Mouse (Mus musculus): ENCODE results near the gene Zp3. TPM values are rescaled to one million over a fixed set of nuclear protein-coding genes. Genes with fewer than 3 reads are reported as not detected.

Zp3 gene
- polyA plus RNA-seq, 2 experiments = not detected

DNA sequence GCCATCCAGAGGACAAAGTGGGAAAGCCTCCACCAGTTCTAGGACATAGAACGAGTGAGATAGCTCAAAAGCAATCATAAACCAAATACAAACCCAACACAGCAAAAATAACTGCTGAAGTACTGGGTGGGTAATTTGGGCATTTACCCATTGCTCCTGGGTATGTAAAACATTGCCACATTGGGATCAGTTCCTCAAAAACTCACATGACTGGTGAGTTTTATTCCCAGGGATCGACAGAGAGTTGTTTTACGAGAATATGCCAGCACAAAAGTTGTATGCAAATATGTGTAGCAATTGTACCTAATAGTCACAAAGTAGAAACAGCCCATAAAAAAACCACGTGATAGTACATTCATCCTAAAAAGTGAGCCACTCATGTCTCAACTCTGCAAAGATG, 55.0 kb downstream of the Zp3 start:
- no peak overlapping the region for H3K27ac ChIP-seq
- H3K4me1 ChIP-seq (replicated peaks; ENCODE audit: control insufficient read depth in 2 of 2, insufficient read depth in 2 of 2, low read length in 1 of 2) = peaks cover 0 to 5% of the 10 kb centered on the region in 2 experiments; a peak in 2 of 4 replicates
- ATAC-seq (ENCODE audit: insufficient read depth) (no peak), DNase-seq (ENCODE audit: low read depth in 3 of 3, low spot score in 3 of 3) (no peak)
- no peaks in the 10 kb centered on the region for H3K27me3 ChIP-seq (ENCODE audit: control insufficient read depth, insufficient read depth, low read length)
- H3K9ac ChIP-seq (replicated peaks) = no peak overlapping the region
- H3K36me3 ChIP-seq (replicated peaks; ENCODE audit: control insufficient read depth, insufficient read depth, low read depth) = no peaks in the 10 kb centered on the region
- H3K9me3 ChIP-seq (ENCODE audit: control insufficient read depth, low read length) = no peaks in the 10 kb centered on the region
- 48% methylated on average over 4 of the region's 4 CpGs for whole genome bisulfite sequencing (ENCODE audit: insufficient replicate concordance)
- H3K4me3 ChIP-seq (ENCODE audit: insufficient read depth in 1 of 2, low read depth in 2 of 2, low read length in 2 of 2) = no peak overlapping the region
- no peak for TF ChIP-seq CTCF (IDR thresholded peaks at IDR 0.05; ENCODE audit: low read depth)
- no peak for TF ChIP-seq EP300 (IDR thresholded peaks at IDR 0.05; ENCODE audit: low read depth)
- no peak overlapping the region for H3K4me2 ChIP-seq (ENCODE audit: low read depth)

DNA sequence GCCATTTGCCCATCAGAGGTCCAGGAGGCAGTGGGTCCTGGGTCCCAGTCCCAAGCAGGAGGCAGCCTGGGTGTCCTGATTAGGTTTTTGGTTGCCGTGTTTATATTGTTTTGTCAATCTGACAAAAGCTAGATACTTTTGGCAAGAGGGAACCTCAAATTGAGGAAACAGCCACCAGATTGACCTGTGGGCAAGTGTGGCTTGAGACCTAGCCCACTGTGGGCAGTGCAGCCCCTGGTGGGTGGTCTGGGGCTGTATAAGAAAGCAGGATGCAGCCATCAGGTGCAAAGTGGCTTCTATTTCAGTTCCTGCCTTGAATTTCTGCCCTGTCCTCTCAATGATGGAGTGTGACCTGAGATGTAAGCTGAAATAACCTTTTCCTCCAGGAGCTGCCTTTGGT, 55.4 kb downstream of the Zp3 start:
- no peaks in the 10 kb centered on the region for H3K36me3 ChIP-seq (replicated peaks; ENCODE audit: control insufficient read depth, insufficient read depth, low read depth)
- H3K4me1 ChIP-seq (replicated peaks; ENCODE audit: control insufficient read depth in 2 of 2, insufficient read depth in 2 of 2, low read length in 1 of 2) = peaks cover 0 to 5% of the 10 kb centered on the region in 2 experiments; a peak in 2 of 4 replicates
- no peak for ATAC-seq (ENCODE audit: insufficient read depth)
- H3K9ac ChIP-seq (replicated peaks) = no peak overlapping the region
- H3K9me3 ChIP-seq (ENCODE audit: control insufficient read depth, low read length) = no peaks in the 10 kb centered on the region
- H3K27me3 ChIP-seq (ENCODE audit: control insufficient read depth, insufficient read depth, low read length) = no peaks in the 10 kb centered on the region
- TF ChIP-seq EP300 (IDR thresholded peaks at IDR 0.05; ENCODE audit: low read depth) = no peak
- no peak for TF ChIP-seq CTCF (IDR thresholded peaks at IDR 0.05; ENCODE audit: low read depth)
- no peak overlapping the region for H3K4me3 ChIP-seq (ENCODE audit: insufficient read depth in 1 of 2, low read depth in 2 of 2, low read length in 2 of 2)
- WGBS (ENCODE audit: insufficient replicate concordance) = 50% methylated on average over 1 of the region's 1 CpGs
- DNase-seq (ENCODE audit: low read depth in 3 of 3, low spot score in 3 of 3) = no peak
- no peak overlapping the region for H3K4me2 ChIP-seq (ENCODE audit: low read depth)
- H3K27ac ChIP-seq = no peak overlapping the region

DNA sequence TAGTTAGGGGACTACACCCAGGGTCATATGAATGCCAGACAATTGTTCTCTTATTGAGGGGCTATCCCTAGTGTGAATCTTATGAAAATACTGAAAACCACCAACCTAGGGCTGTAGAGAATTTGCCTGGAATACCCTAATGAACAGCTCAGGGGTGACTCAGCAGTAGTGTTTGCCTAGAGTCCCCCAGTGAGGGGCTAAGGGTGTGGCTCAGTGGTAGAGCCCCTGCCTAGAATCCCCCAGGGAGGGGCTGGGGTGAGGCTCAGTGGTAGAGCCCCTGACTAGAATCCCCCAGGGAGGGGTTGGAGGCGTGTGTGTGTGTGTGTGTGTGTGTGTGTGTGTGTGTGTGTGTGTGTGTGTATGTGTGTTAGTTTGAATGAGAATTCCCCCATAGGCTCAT, 56.8 kb downstream of the Zp3 start:
- no peak overlapping the region for H3K4me3 ChIP-seq (ENCODE audit: insufficient read depth in 1 of 2, low read depth in 2 of 2, low read length in 2 of 2)
- no peaks in the 10 kb centered on the region for H3K36me3 ChIP-seq (replicated peaks; ENCODE audit: control insufficient read depth, insufficient read depth, low read depth)
- TF ChIP-seq EP300 (IDR thresholded peaks at IDR 0.05; ENCODE audit: low read depth) (no peak), CTCF (IDR thresholded peaks at IDR 0.05; ENCODE audit: low read depth) (no peak)
- no peaks in the 10 kb centered on the region for H3K9me3 ChIP-seq (ENCODE audit: control insufficient read depth, low read length)
- H3K4me1 ChIP-seq (replicated peaks; ENCODE audit: control insufficient read depth in 2 of 2, insufficient read depth in 2 of 2, low read length in 1 of 2) = peaks cover 0 to 5% of the 10 kb centered on the region in 2 experiments; a peak in 2 of 4 replicates
- WGBS (ENCODE audit: insufficient replicate concordance) = 50% methylated on average over 1 of the region's 1 CpGs
- DNase-seq (ENCODE audit: low read depth in 3 of 3, low spot score in 3 of 3) (no peak), ATAC-seq (ENCODE audit: insufficient read depth) (no peak)
- no peak overlapping the region for H3K27ac ChIP-seq
- H3K4me2 ChIP-seq (ENCODE audit: low read depth) = no peak overlapping the region
- H3K9ac ChIP-seq (replicated peaks) = no peak overlapping the region
- no peaks in the 10 kb centered on the region for H3K27me3 ChIP-seq (ENCODE audit: control insufficient read depth, insufficient read depth, low read length)

Other genes starting within 250 kb of the Zp3 start
- 5.4 and 5.7 TPM in 2 replicates for gene Tmem120a, start 235.7 kb upstream of the Zp3 start, polyA plus RNA-seq (2012; rRNA removed)
- gene Tmem120a, start 235.7 kb upstream of the Zp3 start, polyA plus RNA-seq (2014; fragmentation: Nextera tagmentation; extraction: Ambion mirVana) = 15.2 and 16.0 TPM in 2 replicates
- 0.02 TPM in 1 of 2 replicates, not detected in the other for gene Styxl1, start 201.7 kb upstream of the Zp3 start, polyA plus RNA-seq (2012; rRNA removed)
- not detected in 2 replicates for gene Styxl1, start 201.7 kb upstream of the Zp3 start, polyA plus RNA-seq (2014; fragmentation: Nextera tagmentation; extraction: Ambion mirVana)
- gene Mdh2, start 201.6 kb upstream of the Zp3 start, polyA plus RNA-seq (2012; rRNA removed) = 211 and 224 TPM in 2 replicates
- 307 and 326 TPM in 2 replicates for gene Mdh2, start 201.6 kb upstream of the Zp3 start, polyA plus RNA-seq (2014; fragmentation: Nextera tagmentation; extraction: Ambion mirVana)
- gene Srrm3, start 173.2 kb upstream of the Zp3 start, polyA plus RNA-seq (2012; rRNA removed) = 0.01 and 0.27 TPM in 2 replicates
- not detected in 2 replicates for gene Srrm3, start 173.2 kb upstream of the Zp3 start, polyA plus RNA-seq (2014; fragmentation: Nextera tagmentation; extraction: Ambion mirVana)
- gene Hspb1, start 92.2 kb upstream of the Zp3 start, polyA plus RNA-seq (2012; rRNA removed) = 1.7 and 1.9 TPM in 2 replicates
- 1.7 and 1.8 TPM in 2 replicates for gene Hspb1, start 92.2 kb upstream of the Zp3 start, polyA plus RNA-seq (2014; fragmentation: Nextera tagmentation; extraction: Ambion mirVana)
- 21.7 and 25.9 TPM in 2 replicates for gene Ywhag, start 45.5 kb upstream of the Zp3 start, polyA plus RNA-seq (2012; rRNA removed)
- gene Ywhag, start 45.5 kb upstream of the Zp3 start, polyA plus RNA-seq (2014; fragmentation: Nextera tagmentation; extraction: Ambion mirVana) = 26.3 and 30.1 TPM in 2 replicates
- gene Ssc4d, start 5.6 kb upstream of the Zp3 start, polyA plus RNA-seq (2012; rRNA removed) = 2.3 and 2.8 TPM in 2 replicates
- 1.5 and 2.1 TPM in 2 replicates for gene Ssc4d, start 5.6 kb upstream of the Zp3 start, polyA plus RNA-seq (2014; fragmentation: Nextera tagmentation; extraction: Ambion mirVana)
- 3.4 and 5.0 TPM in 2 replicates for gene Dtx2, start 14.7 kb downstream of the Zp3 start, polyA plus RNA-seq (2012; rRNA removed)
- 5.1 and 5.4 TPM in 2 replicates for gene Dtx2, start 14.7 kb downstream of the Zp3 start, polyA plus RNA-seq (2014; fragmentation: Nextera tagmentation; extraction: Ambion mirVana)
- 2.0 and 2.5 TPM in 2 replicates for gene Upk3b, start 58.4 kb downstream of the Zp3 start, polyA plus RNA-seq (2012; rRNA removed)
- 2.1 and 2.4 TPM in 2 replicates for gene Upk3b, start 58.4 kb downstream of the Zp3 start, polyA plus RNA-seq (2014; fragmentation: Nextera tagmentation; extraction: Ambion mirVana)
- gene Upk3bl, start 74.4 kb downstream of the Zp3 start, polyA plus RNA-seq (2012; rRNA removed) = 0.10 TPM in 1 of 2 replicates, not detected in the other
- not detected in 2 replicates for gene Upk3bl, start 74.4 kb downstream of the Zp3 start, polyA plus RNA-seq (2014; fragmentation: Nextera tagmentation; extraction: Ambion mirVana)
- gene Rasa4, start 103.8 kb downstream of the Zp3 start, polyA plus RNA-seq (2012; rRNA removed) = 1.4 and 1.5 TPM in 2 replicates
- gene Rasa4, start 103.8 kb downstream of the Zp3 start, polyA plus RNA-seq (2014; fragmentation: Nextera tagmentation; extraction: Ambion mirVana) = 0.85 and 0.93 TPM in 2 replicates
- gene Polr2j, start 136.5 kb downstream of the Zp3 start, polyA plus RNA-seq (2012; rRNA removed) = 94.0 and 101 TPM in 2 replicates
- 160 and 167 TPM in 2 replicates for gene Polr2j, start 136.5 kb downstream of the Zp3 start, polyA plus RNA-seq (2014; fragmentation: Nextera tagmentation; extraction: Ambion mirVana)
- 42.7 and 45.2 TPM in 2 replicates for gene Lrwd1, start 156.0 kb downstream of the Zp3 start, polyA plus RNA-seq (2012; rRNA removed)
- gene Lrwd1, start 156.0 kb downstream of the Zp3 start, polyA plus RNA-seq (2014; fragmentation: Nextera tagmentation; extraction: Ambion mirVana) = 34.1 and 37.8 TPM in 2 replicates
- gene Alkbh4, start 156.0 kb downstream of the Zp3 start, polyA plus RNA-seq (2012; rRNA removed) = 8.2 and 9.6 TPM in 2 replicates
- 7.0 and 8.3 TPM in 2 replicates for gene Alkbh4, start 156.0 kb downstream of the Zp3 start, polyA plus RNA-seq (2014; fragmentation: Nextera tagmentation; extraction: Ambion mirVana)
- gene Orai2, start 190.6 kb downstream of the Zp3 start, polyA plus RNA-seq (2012; rRNA removed) = 3.0 and 3.6 TPM in 2 replicates
- gene Orai2, start 190.6 kb downstream of the Zp3 start, polyA plus RNA-seq (2014; fragmentation: Nextera tagmentation; extraction: Ambion mirVana) = 2.2 and 3.0 TPM in 2 replicates
- 5.6 and 16.0 TPM in 2 replicates for gene Prkrip1, start 218.9 kb downstream of the Zp3 start, polyA plus RNA-seq (2012; rRNA removed)
- gene Prkrip1, start 218.9 kb downstream of the Zp3 start, polyA plus RNA-seq (2014; fragmentation: Nextera tagmentation; extraction: Ambion mirVana) = 25.0 and 32.2 TPM in 2 replicates

All from liver, embryonic 14.5 days (tissue).